Mouse (Mus musculus): ENCODE measurements around the gene Mxd1.

DNA sequence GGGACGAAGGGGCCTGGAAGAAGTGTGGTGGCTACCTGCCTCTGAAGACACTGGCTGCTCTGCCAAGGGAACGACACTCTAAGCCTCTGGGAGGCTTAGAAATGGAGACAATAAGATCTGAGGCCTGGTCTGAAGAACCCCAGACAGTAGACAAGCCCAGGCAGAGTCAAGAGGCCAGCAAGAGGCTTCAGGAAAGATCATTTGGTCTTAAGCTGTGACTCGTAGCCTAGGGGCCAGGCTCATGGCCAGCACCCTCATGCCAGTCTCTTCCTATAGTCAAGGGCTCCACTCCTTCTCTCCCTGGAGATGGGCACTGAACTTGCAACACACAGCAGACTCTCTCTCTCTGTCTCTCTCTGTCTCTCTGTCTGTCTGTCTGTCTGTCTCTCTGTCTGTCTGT is 28.8 kb downstream of the Mxd1 start:
- TF ChIP-seq POLR2A (IDR thresholded peaks at IDR 0.05; ENCODE audit: low read depth, low read length) (no peak), CTCF (conservative IDR thresholded peaks at IDR 0.05; ENCODE audit: insufficient read depth, insufficient read length, low read depth, low read length) (no peak)
